Mouse (Mus musculus): ENCODE data around the gene Wdr45b.

DNA sequence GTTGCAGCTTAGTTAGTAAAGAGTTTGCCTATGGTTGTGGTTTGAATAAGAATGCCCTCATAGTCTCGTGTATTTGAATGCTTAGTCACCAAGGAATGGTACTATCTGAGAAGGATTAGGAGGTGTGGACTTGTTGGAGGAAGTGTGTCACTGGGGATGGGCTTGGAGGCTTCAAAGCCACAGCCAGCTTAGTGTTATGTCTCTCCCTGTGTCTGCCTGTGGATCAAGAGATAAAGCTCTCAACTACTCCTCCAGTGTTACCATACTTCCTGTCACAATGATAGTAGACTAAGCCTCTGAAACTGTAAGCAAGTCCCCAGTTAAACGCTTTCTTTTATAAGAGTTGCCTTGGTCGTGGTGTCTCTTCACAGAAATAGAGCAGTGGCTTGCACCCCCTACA, 36.5 kb upstream of the Wdr45b start:
- TF ChIP-seq CTCF (IDR thresholded peaks at IDR 0.05; ENCODE audit: low read depth, low read length) (no peak), POLR2A (IDR thresholded peaks at IDR 0.05; ENCODE audit: extremely low read depth, insufficient read depth, low read length) (no peak)

Measured in liver, adult 2 months (tissue).